Mouse (Mus musculus): ENCODE results near the gene Slc35f3. TPM values are rescaled to one million over a fixed set of nuclear protein-coding genes. Genes with fewer than 3 reads are reported as not detected.

Gene Slc35f3
- total and polyA plus RNA-seq, 3 experiments: not detected

DNA sequence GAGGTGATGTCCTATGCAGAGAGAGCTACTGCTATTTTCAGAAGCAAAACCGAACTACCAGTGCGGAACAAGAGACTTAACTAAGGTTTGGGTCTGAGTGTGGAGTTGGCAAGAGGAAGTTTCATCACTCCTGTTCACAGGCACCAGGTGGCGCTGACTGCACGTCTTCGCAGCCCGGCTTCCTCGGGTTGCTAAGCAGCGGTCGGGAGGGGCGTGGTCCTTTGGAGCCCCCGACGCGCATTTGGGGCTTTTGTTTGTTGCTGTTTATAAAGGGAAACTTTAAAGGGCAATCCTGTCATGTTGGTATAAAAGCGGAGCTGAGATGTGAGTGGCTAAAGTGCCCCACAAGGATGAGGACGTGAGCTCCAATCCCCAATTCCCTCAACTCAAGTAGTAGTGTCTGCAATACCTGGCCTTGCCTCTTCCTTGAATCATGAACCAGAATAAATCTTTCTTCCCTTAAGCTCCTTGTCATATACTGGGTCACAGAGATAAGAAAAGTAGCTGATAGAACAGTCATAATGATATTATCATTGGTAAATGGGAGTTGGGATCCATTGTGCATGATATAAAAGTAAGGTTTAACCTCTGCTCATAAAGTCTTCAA lies 40.1 kb upstream of the Slc35f3 start:
- TF ChIP-seq MXI1 (IDR thresholded peaks at IDR 0.05; ENCODE audit: low read depth, low read length): no peak
- no peak for TF ChIP-seq CTCF (IDR thresholded peaks at IDR 0.05 in 2 of 3, conservative IDR thresholded peaks at IDR 0.05 in 1 of 3; ENCODE audit: control insufficient read depth in 1 of 3, insufficient read depth in 1 of 3, low read depth in 2 of 3, low read length in 3 of 3, poor library complexity in 1 of 3, severe bottlenecking in 1 of 3)
- no peak for TF ChIP-seq ZMIZ1 (IDR thresholded peaks at IDR 0.05; ENCODE audit: low read depth, low read length)
- no peak for TF ChIP-seq SIN3A (IDR thresholded peaks at IDR 0.05; ENCODE audit: low read length)
- no peak for TF ChIP-seq ELF1 (IDR thresholded peaks at IDR 0.05; ENCODE audit: low read depth, low read length)
- no peak for TF ChIP-seq RAD21 (IDR thresholded peaks at IDR 0.05; ENCODE audit: low read depth, low read length)
- no peak for TF ChIP-seq MAZ (IDR thresholded peaks at IDR 0.05; ENCODE audit: low read depth, low read length)
- TF ChIP-seq UBTF (IDR thresholded peaks at IDR 0.05; ENCODE audit: borderline replicate concordance, insufficient read depth, low read depth, low read length): no peak
- no peak for TF ChIP-seq ZNF384 (IDR thresholded peaks at IDR 0.05; ENCODE audit: low read depth, low read length)
- TF ChIP-seq KAT2A (conservative IDR thresholded peaks at IDR 0.05; ENCODE audit: low read depth, low read length): no peak
- TF ChIP-seq TBP (IDR thresholded peaks at IDR 0.05; ENCODE audit: low read depth, low read length): no peak
- TF ChIP-seq CHD1 (IDR thresholded peaks at IDR 0.05; ENCODE audit: low read depth, low read length): no peak
- Histone ChIP-seq H3K27ac (ENCODE audit: control insufficient read depth, low read depth, low read length) (no peak overlapping the region), H3K79me2 (ENCODE audit: control insufficient read depth, insufficient read depth, low read length, poor library complexity) (no peaks in the 10 kb centered on the region), H3K36me3 (ENCODE audit: control insufficient read depth in 1 of 2, insufficient read depth in 2 of 2, low read length in 2 of 2) (no peaks in the 10 kb centered on the region), H3K4me1 (ENCODE audit: control insufficient read depth in 1 of 2, insufficient read depth in 2 of 2, low read length in 2 of 2) (no peaks in the 10 kb centered on the region), H3K27me3 (ENCODE audit: control insufficient read depth in 1 of 2, insufficient read depth in 2 of 2, low read length in 2 of 2) (no peaks in the 10 kb centered on the region), H3K9ac (ENCODE audit: control insufficient read depth, low read depth, low read length, poor library complexity, severe bottlenecking) (no peak overlapping the region), H3K4me3 (ENCODE audit: control insufficient read depth in 1 of 2, insufficient read depth in 1 of 2, low read depth in 2 of 2, low read length in 2 of 2) (no peak overlapping the region), H3K9me3 (replicated peaks; ENCODE audit: insufficient read depth, low read length) (no peaks in the 10 kb centered on the region)
- DNase-seq (ENCODE audit: low read depth, low spot score): no peak

DNA sequence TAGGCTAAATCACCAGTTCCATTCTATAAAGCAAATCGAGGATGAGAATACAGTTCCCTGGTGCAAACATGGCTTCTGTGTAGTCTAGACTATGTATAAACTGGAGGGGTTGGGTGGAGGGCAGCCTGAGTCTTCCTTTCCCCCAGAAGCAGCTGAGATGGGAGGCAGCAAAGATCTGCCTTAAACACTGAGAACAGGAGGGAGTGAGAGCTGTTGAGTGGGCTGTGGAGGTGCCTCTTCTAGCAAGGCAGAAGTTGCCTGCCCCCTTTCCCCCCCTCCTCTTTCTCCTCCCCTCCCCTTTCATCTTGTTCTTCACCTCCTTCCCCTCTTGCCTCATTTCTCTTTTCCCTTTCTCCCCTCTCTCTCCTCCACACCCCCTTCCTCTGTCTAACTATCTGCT lies 33.2 kb upstream of the Slc35f3 start:
- no peaks in the 10 kb centered on the region for H3K4me1 ChIP-seq (ENCODE audit: control insufficient read depth in 1 of 2, insufficient read depth in 2 of 2, low read length in 2 of 2)
- no peak overlapping the region for H3K4me3 ChIP-seq (ENCODE audit: control insufficient read depth in 1 of 2, insufficient read depth in 1 of 2, low read depth in 2 of 2, low read length in 2 of 2)
- TF ChIP-seq SMC3 (IDR thresholded peaks at IDR 0.05; ENCODE audit: low read depth, low read length): no peak
- TF ChIP-seq POLR2AphosphoS5 (IDR thresholded peaks at IDR 0.05; ENCODE audit: borderline replicate concordance, low read depth, low read length): no peak
- no peak for TF ChIP-seq USF1 (IDR thresholded peaks at IDR 0.05; ENCODE audit: low read depth, low read length)
- no peak for TF ChIP-seq MYC (IDR thresholded peaks at IDR 0.05; ENCODE audit: low read depth, low read length)
- no peak for TF ChIP-seq ZNF384 (IDR thresholded peaks at IDR 0.05; ENCODE audit: low read depth, low read length)
- TF ChIP-seq MXI1 (IDR thresholded peaks at IDR 0.05; ENCODE audit: low read depth, low read length): no peak
- no peak for TF ChIP-seq UBTF (IDR thresholded peaks at IDR 0.05; ENCODE audit: borderline replicate concordance, insufficient read depth, low read depth, low read length)
- TF ChIP-seq GABPA (IDR thresholded peaks at IDR 0.05; ENCODE audit: low read depth, low read length): no peak
- no peak for TF ChIP-seq EP300 (IDR thresholded peaks at IDR 0.05; ENCODE audit: low read depth in 1 of 2, low read length in 2 of 2)
- TF ChIP-seq GATA1 (IDR thresholded peaks at IDR 0.05; ENCODE audit: low read depth, low read length): no peak
- no peak for TF ChIP-seq ZMIZ1 (IDR thresholded peaks at IDR 0.05; ENCODE audit: low read depth, low read length)
- TF ChIP-seq JUND (IDR thresholded peaks at IDR 0.05; ENCODE audit: low read depth, low read length): no peak
- TF ChIP-seq TAL1 (IDR thresholded peaks at IDR 0.05; ENCODE audit: low read length): no peak
- no peak for TF ChIP-seq ELF1 (IDR thresholded peaks at IDR 0.05; ENCODE audit: low read depth, low read length)
- TF ChIP-seq CHD2 (IDR thresholded peaks at IDR 0.05; ENCODE audit: low read length): no peak
- no peak for TF ChIP-seq POLR2A (IDR thresholded peaks at IDR 0.05; ENCODE audit: control insufficient read depth in 1 of 2, insufficient read depth in 1 of 2, low read depth in 1 of 2, low read length in 2 of 2, poor library complexity in 1 of 2)
- TF ChIP-seq TBP (IDR thresholded peaks at IDR 0.05; ENCODE audit: low read depth, low read length): no peak
- no peak for DNase-seq (ENCODE audit: low read depth, low spot score)
- H3K27ac ChIP-seq (ENCODE audit: control insufficient read depth, low read depth, low read length): no peak overlapping the region
- no peak overlapping the region for H3K9ac ChIP-seq (ENCODE audit: control insufficient read depth, low read depth, low read length, poor library complexity, severe bottlenecking)
- no peaks in the 10 kb centered on the region for H3K9me3 ChIP-seq (replicated peaks; ENCODE audit: insufficient read depth, low read length)
- H3K36me3 ChIP-seq (ENCODE audit: control insufficient read depth in 1 of 2, insufficient read depth in 2 of 2, low read length in 2 of 2): no peaks in the 10 kb centered on the region
- H3K79me2 ChIP-seq (ENCODE audit: control insufficient read depth, insufficient read depth, low read length, poor library complexity): no peaks in the 10 kb centered on the region
- H3K27me3 ChIP-seq (ENCODE audit: control insufficient read depth in 1 of 2, insufficient read depth in 2 of 2, low read length in 2 of 2): no peaks in the 10 kb centered on the region

Data from MEL (cell line).